Mouse (Mus musculus): ENCODE results near the gene Man1a2. TPM values are rescaled to one million over a fixed set of nuclear protein-coding genes. Genes with fewer than 3 reads are reported as not detected.

Gene Man1a2
- polyA plus RNA-seq, 1 experiment from 2014 or later: 50.1 TPM

Other genes starting within 250 kb of the Man1a2 start
- gene Tent5c, start 196.2 kb downstream of the Man1a2 start, polyA plus RNA-seq (2016; fragmentation: Nextera tagmentation; extraction: Ambion mirVana): 2.0 and 2.2 TPM in 2 replicates
- 0.10 and 0.13 TPM in 2 replicates for gene Vtcn1, start 140.0 kb upstream of the Man1a2 start, polyA plus RNA-seq (2016; fragmentation: Nextera tagmentation; extraction: Ambion mirVana)
- gene Trim45, start 236.7 kb upstream of the Man1a2 start, polyA plus RNA-seq (2016; fragmentation: Nextera tagmentation; extraction: Ambion mirVana): 5.0 and 7.9 TPM in 2 replicates